Mouse (Mus musculus) heart, adult 8-10 months (tissue): ENCODE data around the gene Nudt6. TPM values are rescaled to one million over a fixed set of nuclear protein-coding genes. Genes with fewer than 3 reads are reported as not detected.

Experiments
- DNase-seq: peaks from one replicate; pipeline ENCODE4 v3.0.0; 2022; ENCODE audit warnings: low spot score
- total RNA-seq, 4 experiments: library from RNA; stranded (reverse); gene quantifications; 2 replicates each; pipeline ENCODE4 v1.2.4; 2022

Gene Nudt6
- 10 to 100 TPM; 32.4 to 40.0 (median 33.8) TPM for total RNA-seq

DNA sequence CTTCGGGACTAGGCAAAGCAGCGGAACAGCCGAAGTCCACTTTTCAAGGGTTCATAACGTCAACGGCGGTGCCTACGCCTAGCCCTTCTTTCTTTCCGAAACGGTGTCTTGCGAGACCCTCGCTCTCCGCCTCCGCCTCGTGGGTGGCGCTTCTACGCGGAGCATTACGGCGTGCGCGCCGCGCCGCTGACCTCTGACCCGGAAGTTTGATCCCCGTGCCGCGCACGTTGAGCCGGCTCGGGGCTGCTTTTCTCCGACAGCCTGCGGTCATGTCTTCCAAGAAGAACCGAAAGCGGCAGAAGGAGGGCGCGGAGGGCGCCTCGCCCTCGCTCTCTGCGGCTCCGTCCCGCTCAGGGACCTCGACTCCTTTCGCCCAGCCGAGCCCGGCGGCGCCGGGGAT is at the start of gene Nudt6:
TSS of gene Nudt6 (minus strand) at position 140 of the 400 bp plus-strand sequence.
- peak; percentile 88 for DNase-seq

DNA sequence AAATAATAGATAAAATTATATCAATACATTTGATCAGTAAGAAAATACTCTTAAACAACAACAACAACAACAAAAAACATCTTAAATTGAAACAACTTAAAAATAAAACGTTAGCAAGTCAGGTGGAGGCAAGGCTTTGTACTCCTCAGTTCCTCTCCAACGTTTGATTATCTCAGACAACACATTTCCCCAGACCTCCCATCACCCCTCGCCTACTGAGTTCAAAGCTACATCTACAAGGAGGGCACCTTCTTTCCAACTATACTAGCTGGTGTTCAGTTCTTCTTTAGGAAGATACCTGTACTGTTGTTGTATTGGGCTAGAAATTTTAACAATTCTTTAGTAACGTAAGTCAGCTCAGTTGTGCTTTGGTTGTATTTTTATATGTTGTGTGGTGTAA is 49.3 kb upstream of the Nudt6 start:
- DNase-seq = no peak

DNA sequence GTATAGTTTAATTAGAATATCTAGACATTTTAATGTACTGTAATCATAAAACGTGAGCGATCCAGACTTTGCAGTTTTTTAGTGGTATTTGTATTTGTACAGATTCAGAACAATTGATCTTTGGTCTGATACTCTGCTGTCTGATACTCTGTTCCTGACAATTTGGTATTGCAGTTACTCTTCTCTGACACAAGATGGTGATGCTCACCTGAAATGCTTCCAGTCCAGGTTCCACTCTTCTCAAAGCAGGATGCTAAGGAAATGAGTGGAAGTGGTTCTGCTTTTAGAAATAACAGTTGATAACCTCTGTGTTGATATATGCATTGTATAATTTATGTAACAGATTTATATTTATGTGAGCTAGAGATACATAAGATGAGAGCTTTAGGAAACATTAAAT is 48.2 kb upstream of the Nudt6 start:
- DNase-seq = no peak

DNA sequence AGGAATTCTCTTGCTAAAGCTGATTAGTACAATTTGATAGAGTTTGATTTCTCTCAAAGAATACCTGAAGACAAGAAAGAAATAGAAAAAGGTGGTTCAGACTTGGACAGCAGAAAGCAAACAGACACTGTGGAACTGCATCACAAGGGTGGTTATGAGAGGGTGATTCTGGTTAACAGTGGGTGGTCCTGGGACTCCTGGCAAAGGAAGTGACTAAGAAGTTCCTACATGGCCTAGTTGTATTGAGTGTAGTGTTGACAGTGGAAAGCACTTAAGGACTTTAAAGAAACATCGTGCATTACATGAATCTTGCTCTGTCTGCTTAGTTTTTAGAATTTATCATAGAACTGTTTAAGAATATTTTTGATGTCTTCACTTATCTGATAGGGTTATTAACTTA is 36.0 kb upstream of the Nudt6 start:
- no peak for DNase-seq

DNA sequence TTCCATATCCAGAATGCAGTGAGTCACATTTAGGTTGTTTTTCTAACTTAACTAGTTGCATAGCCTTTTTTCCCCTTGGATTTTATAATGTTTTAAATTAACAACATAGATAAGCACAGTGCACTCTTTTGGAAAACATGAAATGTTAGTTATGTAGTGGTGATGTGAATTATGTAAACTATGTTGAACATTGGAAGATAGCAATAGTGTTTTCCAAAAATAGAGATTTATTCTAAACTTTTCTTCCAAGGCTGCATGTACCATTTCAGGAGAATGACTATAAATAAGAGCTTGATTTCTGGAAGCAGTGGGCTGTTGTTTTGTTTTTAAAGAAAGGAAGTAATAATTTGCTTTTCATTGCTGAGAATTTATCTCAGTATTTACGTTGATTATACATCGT is 23.4 kb upstream of the Nudt6 start:
- DNase-seq = no peak

DNA sequence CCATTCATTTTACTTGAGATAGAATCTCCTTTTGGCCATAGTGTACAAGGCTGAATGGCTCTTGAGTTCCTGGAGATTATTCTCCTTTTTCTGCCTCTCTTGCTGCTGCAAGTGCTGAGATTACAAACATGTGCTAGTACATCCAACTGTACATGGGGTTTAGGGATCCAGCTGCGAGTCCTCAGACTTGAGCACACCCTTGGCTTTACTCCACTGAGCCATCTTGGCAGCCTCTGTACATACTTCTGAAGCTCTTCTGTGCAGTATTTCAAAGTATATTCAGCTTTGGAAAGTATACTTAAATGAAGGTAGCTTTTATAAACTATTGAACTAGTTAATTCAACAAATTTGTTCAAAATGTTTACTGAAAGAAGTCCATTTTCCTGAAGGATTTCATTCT is 19.8 kb upstream of the Nudt6 start:
- peak; percentile 39 for DNase-seq

DNA sequence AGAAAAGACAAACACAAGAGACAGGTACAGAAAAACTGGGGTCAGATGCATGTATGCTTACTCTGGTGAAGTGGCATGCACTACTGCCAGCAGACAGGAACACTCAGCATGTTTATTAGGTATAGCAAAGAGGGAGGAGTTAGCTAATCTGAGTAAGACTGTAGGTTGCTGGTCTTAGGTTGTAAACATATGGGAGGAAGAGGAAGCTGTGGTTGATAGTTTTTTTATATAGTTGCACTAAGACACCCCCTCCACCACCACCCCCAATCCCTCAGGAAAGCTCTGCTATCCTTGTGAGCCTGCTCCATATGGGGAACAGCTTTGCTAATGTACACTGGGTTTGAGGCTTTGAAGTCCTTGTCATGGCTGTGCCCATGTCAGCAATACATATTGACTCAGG is 10.3 kb upstream of the Nudt6 start:
- no peak for DNase-seq

DNA sequence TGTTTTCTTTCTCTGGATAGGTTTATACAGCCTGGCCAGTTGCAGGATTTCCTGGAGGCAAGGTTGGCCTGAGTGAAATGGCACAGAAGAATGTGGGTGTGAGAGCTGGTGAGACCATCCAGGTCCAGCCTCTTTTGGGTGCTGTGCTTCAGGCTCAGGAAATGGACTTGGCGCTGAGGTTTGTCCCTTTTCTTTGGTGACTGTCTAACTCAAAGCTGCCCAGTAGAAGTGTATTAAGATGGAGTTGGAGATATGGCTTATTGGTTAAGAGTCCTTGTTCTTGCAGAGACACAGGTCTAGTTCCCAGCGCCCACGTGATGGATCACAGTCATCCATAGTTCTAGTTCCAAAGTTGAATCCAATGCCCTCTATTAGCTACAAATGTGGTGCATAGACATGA is 6.1 kb upstream of the Nudt6 start:
- no peak for DNase-seq

DNA sequence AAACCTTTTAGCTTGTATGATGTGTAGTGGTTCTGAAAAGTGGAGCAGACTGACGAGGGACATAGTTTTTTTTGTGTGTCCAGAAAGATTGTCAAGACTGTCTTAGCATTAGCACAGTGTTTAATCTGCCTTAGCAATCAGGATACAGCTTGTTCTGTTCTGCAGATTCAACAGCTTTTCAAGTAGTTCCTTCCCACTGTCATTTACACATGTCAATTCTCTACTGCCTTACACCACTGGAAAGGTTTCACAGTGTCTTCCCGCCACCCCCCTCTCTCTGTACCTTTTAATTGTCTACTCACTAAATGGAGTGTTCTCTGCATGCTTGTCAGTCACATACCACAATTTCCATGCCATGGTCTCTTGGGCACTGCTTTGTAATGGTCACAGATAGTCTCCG is 1.2 kb upstream of the Nudt6 start:
- DNase-seq = no peak

DNA sequence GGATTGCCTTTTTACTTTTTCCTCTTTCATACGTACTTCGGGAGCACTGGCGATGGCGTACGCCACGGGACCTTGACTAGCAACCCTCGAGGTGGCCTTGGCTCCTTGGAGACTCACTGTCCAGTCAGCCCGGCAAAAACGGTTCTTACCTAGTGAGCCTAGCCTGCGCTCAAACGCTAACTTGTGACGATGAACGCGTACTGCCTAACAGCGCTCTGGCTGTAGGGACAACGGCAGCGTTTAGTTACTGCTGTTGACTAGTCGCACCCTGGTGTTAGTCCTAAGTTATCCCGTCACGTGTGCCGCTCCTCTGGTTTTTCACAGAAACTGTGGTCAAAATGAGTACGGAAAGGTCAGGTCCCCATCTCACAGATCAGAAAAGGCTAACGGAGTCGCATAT is 630 bp upstream of the Nudt6 start:
- no peak for DNase-seq

DNA sequence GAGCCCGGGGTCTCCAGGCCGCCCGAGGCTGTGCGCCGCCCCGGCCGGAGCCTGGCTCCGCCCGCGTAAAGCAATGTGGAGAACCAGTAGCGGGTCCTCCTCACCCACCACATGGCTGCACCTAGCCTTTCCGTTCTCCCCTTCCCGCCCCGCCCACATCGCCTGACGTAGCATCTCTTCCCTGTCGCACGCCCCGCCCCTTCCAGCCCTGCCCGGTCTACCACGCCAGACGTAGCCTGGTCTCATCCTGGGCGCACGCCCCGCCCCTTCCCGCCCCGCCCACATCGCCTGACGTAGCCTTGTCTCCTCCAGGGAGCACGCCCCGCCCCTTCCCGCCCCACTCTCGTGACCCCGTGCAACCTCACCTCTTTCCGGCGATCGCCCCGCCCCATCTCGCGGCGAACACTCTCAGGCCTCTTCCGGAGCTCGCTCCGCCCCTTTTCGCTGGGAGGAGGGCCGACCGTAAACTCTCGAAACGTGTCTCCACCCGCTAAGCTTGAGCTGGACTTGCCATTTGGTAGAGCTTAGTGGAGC is 486 bp downstream of the Nudt6 start, which contains the start of gene Spata5:
TSS of gene Spata5 (plus strand) at position 439 of the 534 bp plus-strand sequence.
- peak; percentile 94 for DNase-seq

DNA sequence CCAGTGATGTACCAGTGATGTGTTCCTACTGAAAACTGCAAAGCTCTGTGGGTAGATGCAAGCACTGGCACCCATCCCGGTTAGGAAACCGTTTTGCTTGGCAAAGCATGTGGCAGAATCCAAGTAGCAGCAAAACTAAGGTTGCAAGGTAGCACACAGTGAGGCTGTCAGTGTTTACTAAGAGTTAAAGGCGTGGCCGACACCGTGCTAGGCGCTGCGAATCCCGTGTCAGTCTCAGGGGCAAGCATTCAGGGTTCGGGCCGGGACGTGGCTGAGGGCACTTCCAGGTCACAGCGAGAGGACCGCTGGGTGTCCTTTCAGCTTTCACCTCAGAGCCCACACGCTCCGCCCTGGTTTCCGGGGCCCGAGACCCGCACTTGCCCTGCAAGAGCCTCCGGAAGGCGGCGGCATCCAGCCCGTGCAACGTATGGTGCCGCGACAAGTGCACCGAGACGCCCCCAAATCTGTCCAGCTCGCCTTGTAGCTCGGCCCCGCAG is 1.0 kb downstream of the Nudt6 start:
- DNase-seq = no peak

DNA sequence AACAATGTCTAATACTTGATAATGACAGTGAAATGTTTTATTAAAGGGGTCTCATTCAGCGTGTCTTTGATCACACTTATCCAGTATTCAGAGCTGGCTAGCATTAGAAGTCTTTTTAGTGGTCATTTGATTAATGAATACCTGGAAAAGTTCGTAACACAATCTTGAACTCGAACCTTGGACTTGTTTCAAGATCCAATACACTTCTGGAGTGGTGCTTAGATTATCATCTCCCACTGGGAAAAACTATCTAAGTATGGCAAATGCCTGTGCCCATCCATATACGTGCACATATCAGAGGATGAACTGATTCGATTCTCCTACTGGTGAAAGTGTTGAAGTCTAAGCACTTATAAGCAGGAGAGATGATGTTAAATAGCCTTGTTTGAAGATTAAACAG is 1.7 kb downstream of the Nudt6 start:
- DNase-seq = no peak

DNA sequence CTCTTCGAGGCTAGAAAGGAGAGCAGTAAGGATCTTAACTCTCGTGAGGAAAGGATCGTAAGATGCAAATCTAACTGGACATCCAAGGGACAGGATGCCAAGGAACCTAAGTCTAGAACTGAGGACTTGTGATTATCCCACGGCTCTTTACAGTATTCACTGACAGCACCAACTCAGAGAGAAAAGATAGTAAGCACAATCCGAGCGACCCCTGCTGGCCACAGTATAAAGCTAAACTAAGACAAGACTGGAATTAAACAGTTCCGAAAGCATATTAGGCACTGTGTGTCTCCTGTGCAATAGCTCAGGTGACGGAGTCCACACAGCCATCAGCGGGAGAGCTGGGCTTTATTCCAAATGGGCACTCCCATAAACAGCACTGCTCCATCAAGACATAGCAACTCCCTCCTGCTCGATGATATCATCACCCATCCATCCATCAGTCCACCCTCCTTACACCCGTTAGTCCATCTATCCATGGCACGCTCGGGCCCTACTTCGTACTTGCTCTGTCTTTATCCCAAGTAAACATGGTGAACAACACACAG is 5.5 kb downstream of the Nudt6 start:
- peak; percentile 77 for DNase-seq

DNA sequence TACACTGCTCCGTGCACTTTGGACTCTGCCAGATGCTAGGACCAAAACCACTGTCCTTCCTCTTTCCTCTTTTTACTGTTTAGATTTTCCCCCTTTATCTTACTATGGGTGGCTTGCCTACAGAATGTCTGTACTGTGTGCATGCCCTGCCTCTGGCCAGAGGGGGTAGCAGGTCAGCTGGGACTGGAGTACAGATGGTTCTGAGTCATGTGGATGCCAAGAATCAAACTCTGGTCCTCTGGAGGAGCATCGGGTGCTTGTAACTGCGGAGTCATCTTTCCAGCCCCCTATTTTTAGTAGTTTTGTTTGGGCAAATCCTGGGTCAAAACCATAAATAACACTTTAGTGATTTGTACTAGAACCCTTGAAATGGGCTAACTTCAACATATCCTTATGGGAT is 6.6 kb downstream of the Nudt6 start:
- no peak for DNase-seq

DNA sequence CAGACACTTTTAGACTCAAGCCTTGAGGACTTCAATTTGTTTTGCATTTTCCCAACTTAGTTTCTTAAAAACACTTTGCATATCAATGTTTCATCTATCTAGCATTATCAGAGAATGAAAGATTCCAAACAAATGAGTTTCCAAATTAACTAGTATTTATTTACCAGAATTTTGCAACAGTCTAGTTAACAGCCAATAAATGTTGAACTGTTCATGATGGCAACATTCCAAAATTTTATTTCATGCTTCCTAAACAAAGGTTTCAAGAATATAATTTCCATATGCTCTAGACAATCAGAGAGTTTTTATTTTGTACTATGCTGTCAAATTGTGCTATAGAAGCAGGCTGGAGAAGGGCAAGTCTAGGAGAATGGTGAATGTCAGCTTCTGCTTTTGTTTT is 12.4 kb downstream of the Nudt6 start:
- no peak for DNase-seq

DNA sequence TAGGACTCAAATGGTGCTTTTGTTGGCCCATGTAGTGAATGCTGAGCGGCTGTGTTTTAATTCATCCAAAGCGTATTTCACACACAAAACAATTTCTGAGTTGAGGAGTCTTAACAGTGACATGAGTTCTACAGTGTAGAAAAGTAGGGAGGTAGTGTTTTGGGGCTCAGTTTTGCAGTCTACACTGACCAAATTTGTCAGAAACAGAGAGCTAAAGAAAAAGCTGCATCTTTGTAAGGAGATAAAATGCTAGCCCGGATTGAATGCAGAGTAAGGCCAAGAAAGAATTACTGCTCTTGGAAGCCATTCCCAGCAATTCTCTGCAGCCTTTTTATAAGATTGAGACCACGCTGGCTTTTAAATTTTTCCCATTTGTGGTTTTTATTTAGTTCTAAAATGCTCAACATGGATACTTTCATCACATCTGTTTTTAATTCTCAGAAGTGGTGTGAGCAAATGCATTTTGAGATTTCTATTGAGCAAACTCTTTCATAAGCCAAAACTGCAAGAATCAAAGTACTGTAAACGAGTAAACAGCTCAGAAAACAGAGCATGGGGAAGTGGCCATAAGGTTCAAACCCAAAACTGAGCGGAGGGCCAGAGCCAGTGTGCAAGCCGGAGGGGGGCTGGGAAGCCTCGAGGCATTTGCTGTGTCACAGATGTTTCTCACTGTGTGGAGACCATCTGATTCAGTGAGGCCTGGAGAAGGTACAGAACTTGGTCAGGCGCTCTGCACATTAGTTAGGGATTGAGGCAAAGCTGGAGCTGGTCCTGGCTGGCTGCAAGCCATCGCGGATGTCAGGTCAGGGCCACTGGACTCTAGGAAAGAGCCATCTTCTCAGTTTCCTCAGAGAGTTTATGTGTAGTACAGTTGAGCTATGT is 18.0 kb downstream of the Nudt6 start:
- DNase-seq = peak; percentile 51

DNA sequence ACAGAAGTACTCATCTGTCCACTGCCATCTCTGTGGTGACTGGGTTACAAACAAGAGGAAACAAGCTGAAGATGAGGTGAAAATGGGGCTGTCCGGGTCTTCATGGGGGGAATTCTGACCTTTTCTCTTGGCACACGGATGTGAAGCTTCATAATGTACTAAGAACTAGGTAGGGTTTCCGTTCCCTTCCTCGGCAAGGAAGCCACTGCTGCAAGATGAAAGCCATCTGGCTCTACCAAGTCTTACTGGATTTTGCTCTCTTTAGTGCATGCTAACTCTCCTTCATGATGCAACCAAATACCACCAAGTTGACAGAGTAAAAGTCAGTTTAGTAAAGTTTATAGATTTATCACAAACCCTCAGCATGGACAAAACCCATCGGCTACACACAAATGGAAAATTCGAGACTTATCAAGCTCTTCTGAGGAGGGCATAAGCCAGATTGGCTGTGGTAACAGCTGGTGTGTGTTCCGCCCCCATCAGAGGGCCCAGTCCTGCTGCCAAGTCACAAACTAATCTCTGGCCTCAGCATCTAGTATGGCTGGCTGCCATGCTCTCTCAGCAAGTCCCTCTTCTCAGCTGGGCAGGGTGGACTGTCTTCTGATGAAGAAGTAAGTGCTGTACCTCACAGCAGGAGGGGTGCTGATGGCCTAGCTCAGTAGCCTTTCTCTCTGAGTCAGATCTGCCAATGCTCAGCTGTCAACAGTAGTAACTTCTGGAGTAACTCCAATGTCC is 21.2 kb downstream of the Nudt6 start:
- peak; percentile 83 for DNase-seq

DNA sequence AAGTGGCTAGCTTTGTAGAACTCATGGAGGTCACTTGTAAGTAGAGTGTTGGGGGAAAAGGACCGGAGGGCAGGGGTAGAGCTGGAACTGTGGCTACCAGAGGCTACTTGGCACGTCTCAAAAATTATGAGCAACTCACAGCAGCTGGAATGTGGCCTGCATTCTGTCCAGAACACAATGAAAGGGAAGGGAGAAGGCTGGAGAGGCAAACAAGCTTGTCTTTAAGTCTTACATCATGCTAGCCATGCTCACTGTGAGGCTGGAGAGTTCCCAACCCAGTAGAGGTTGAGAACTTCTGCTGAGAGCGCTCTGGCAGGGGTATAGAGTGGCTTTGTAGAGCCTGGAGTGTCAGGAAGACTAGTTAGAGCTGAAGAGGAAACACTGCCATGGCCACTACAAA is 22.4 kb downstream of the Nudt6 start:
- no peak for DNase-seq

DNA sequence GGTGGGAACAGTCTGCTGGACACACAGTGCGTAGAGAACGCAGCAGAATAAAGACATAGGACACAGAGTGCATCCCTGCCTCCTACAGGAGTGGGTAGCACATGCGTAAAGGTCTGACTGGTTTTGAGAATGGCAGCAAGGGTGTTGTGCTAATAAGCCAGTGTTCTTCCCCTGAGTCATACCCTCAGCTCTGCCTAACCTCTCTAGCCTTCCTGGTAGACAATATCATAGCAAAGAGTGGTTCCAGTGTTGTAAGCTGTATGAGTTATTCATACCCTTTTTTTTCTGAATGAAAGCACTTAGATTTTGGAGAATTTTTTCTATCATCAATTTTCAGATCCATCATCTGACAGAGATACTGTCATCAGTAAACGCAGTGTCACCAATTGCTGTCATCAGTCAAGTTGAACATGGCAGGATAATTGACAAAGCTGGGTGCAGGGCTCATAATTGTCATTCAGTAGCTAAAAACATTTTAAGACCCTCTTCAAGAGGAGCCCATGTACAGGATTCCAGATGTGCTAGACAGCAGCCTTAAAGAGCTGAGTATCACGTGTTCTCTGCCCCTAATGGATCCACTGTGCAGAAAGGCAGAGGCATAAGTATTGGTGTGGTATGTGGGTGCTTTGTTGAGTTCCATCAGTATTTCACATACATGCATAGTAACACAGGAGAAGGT is 22.9 kb downstream of the Nudt6 start:
- DNase-seq = no peak

DNA sequence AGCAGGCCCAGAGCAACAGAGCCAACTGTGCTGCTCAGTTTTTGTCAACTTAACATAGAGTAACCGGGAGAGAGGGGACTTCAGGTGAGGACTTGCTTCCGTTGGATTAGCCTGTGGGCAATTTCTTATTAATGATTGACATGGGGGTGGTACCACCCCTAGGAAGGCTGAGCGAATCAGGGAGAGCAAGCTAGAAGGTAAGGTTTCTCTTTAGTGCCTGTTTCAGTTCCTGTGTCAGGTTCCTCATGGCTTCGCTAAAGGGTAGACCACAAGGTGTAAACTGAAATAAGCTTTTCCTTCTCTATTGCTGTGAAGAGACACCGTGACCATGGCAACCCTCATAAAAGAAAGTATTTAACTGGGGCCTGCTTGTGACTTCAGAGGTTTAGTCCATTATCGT is 32.7 kb downstream of the Nudt6 start:
- no peak for DNase-seq
